Mouse (Mus musculus) right cerebral cortex, adult 2 months (tissue): ENCODE measurements at regions not wholly inside any gene's neighbourhood (a gene's known extent, or its start where the extent isn't known, plus 50 kb on each side); places are given as distances from the start of the nearest gene placed in this dataset.
A peak's percentile ranks its signal among the peaks of the same experiment; 100 is the strongest.

Experiments
- DNase-seq, 2 experiments: peaks; one replicate each; pipeline ENCODE4 v3.0.0; 2021 to 2022; ENCODE audit warnings: low spot score in 2 of 2

DNA sequence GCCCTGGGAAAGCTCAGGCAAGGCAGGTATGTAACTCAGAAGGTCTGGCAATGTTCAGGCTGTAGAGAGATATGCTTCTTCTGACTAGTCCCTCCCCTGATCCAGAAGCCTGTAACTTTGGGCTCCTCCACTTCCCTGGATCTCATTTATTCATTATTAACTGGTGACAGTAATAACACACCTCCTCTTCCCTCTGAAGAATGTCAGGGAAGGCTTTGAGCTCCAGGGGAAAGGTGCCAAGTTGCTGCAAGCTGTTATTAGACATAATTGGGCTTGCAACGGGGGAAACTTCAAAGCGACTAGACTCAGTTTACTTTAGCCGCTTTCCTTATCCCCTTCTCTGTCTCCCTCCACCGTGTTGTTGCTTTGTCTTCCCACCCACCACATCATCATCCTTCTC lies 75.6 kb upstream of the Tmprss2 start:
- no peak for DNase-seq

DNA sequence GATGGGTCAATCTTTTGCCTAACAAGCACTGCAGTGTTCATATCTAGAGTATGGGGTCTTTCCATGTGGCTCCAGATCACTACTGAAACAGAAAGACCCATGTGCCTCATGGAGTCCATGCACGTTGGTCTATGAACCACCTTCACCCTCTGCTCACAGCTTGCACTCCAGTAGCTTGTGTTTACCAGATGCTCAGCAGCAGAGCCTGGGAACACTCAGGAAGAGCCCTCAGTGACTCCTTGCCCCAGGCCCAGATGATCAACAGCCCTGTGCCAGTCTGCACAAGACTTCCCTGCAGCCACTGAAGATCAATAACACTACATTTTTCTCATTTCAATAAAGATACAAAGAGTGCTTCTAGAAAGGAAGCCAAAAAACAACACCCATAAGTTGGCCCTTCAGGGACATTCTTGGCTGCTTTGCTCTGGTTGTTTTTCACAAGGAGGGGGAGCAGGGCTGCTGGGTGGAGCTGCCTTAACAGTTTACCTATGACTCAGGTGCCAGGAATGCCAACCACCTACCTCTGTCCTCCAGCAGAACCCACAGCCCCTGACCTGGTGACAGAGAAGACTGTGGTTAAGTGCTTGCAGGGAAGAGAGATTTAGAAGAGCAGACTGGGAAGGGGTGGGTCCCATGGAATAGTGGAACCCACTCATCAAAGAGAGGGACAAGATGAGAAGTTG lies 74.7 kb upstream of the Tmprss2 start:
- DNase-seq: no peak

GRCm38 (mm10) chr16:97681191-97681590 lies 70.2 kb upstream of the Tmprss2 start:
- no peak for DNase-seq

- DNase-seq: no peak
Observed at GRCm38 (mm10) chr16:97679820-97680219, 68.8 kb upstream of the Tmprss2 start.

DNA sequence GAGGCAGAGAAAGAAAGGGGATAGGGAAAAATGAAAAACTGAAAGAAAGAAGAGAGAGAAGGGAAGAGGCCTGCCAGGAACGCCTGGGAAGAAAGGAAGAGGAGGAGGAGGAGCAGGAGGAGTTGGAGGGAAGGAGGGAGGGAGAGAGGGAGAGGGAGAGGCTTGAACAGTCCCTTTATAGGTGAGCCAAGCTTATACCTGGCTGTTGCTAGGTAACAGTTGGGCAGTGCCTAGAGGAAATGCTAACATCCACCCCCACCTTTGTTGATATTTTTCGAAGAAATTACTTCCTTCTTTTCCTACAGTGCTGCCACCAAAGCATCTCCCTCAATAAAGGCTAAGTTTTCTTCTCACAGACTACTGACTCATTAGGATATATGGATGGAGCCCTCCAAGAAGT lies 68.3 kb upstream of the Tmprss2 start:
- no peak for DNase-seq

- no peak for DNase-seq
Observed at GRCm38 (mm10) chr16:97677621-97678020, 66.6 kb upstream of the Tmprss2 start.

- DNase-seq: peak in 1 of 2 experiments; percentile 7
Observed at GRCm38 (mm10) chr16:97673576-97673975, 62.6 kb upstream of the Tmprss2 start.

DNA sequence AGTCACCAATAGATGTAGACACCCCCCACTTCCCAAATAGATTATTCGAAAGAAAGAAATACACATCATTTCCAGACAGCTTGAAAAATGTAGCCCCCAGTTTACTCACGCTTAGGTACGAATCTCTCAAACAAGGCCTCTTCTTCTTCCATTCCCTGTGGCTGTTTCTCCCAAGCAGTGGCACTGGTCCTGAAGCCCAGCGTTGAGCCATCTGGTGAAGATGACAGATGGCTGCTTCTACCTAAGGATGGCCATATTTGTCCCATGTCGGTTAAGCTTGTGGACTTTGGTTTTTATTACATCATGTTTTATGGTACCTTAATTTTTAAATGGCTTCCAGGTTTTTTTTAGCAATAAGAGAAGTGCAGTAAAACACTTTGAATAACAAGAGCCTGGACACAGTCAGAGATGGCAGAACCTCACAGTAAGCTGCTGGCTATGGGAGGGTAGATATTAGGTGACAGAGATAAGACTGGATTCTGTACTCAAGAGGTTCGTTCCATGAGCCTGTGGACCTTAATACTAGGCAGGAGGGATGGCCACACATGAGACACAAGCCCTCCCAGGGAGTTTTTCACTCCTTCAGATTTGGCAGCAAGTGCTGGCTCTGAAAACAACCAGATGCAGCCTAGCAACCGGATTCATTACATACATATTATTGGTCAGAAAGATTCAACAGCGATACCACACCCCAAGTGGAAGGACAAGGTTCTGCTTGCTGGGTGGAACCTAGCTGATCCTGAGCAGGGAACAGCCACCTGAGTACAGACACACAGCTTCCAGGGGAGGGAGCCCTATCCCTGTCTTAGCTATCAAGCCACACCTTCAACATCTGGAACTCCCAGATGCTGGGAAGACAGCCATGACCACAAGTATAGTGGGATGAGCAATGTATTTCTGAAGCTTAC lies 59.4 kb upstream of the Tmprss2 start:
- DNase-seq: peak; percentile 13 to 40

GRCm38 (mm10) chr16:97667536-97667935 lies 56.5 kb upstream of the Tmprss2 start:
- DNase-seq: no peak

DNA sequence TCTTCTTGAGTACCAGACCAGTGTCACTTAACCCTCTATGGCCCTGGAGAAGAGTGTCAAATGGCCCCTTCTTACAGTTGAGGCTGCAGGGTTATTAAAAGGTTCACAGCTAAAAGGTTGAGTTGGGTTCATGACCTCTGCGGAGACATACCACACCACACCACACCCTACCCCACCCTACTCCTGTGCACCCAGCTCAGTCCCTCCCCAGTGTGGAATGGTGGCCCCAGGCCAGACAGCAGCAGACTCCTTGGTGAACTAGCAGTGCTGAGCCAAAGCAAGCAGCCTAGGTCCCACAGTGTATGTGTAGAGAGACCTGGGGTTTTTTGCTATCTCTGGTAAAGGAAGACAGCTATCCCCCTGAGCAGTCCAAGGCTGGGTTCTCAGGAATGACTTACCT lies 54.5 kb upstream of the Tmprss2 start:
- DNase-seq: no peak
